Mouse (Mus musculus) CH12.LX (cell line): ENCODE measurements at regions not wholly inside any gene's neighbourhood (a gene's known extent, or its start where the extent isn't known, plus 50 kb on each side); places are given as distances from the start of the nearest gene placed in this dataset.

Source experiments
- DNase-seq: peaks from one replicate; pipeline ENCODE4 v3.0.0-alpha.2; 2013; ENCODE audit errors: extremely low read depth
- H3K27ac ChIP-seq: 2 replicates; pipeline ENCODE4 v1.5.1; 2012; ENCODE audit warnings: low read depth, mild to moderate bottlenecking, control low read depth, moderate library complexity; ENCODE audit not compliant: insufficient read depth
- H3K27me3 ChIP-seq: replicated peaks from 2 replicates; pipeline ENCODE3; 2012; ENCODE audit warnings: inconsistent platforms
- H3K36me3 ChIP-seq, 2 experiments: replicated peaks in 1 of 2; 2 replicates each; pipeline versions ENCODE3 to v1.6.1; 2012; ENCODE audit warnings: inconsistent platforms in 1 of 2, low read length in 1 of 2, mild to moderate bottlenecking in 1 of 2, mixed read lengths in 1 of 2, moderate library complexity in 1 of 2; ENCODE audit not compliant: control insufficient read depth in 1 of 2, insufficient read depth in 1 of 2
- H3K4me1 ChIP-seq, 2 experiments: 2 replicates each; pipeline ENCODE4 v1.6.1; 2012; ENCODE audit warnings: inconsistent platforms in 1 of 2, moderate library complexity in 1 of 2; ENCODE audit not compliant: insufficient read depth in 2 of 2, control insufficient read depth in 1 of 2
- H3K4me2 ChIP-seq: 2 replicates; pipeline ENCODE4 v1.6.1; 2012; ENCODE audit warnings: low read depth, mild to moderate bottlenecking, control low read depth; ENCODE audit not compliant: poor library complexity, insufficient read depth, severe bottlenecking
- H3K4me3 ChIP-seq, 3 experiments: fragments of 150-350 bp in 1 of 3; sonication (generic) in 1 of 3; replicated peaks in 1 of 3; 2 replicates each; pipeline versions ENCODE3 to v1.5.1; 2011 to 2012; ENCODE audit warnings: low read depth in 2 of 3, low read length in 2 of 3, mild to moderate bottlenecking in 2 of 3, moderate library complexity in 2 of 3, control low read depth in 1 of 3, improper control_type of control experiment in 1 of 3, inconsistent platforms in 1 of 3, mixed read lengths in 1 of 3; ENCODE audit not compliant: poor library complexity in 1 of 3
- H3K79me2 ChIP-seq: replicated peaks from 2 replicates; pipeline ENCODE4 v1.6.1; 2012; ENCODE audit warnings: mild to moderate bottlenecking, moderate library complexity; ENCODE audit not compliant: control insufficient read depth, poor library complexity, insufficient read depth, severe bottlenecking; ENCODE audit errors: extremely low read depth
- H3K9ac ChIP-seq: 2 replicates; pipeline ENCODE4 v1.6.1; 2012; ENCODE audit warnings: low read depth, mild to moderate bottlenecking, control low read depth, moderate library complexity; ENCODE audit not compliant: insufficient read depth
- H3K9me3 ChIP-seq: replicated peaks from 2 replicates; pipeline ENCODE3; 2012; ENCODE audit warnings: low read length, inconsistent platforms, mixed read lengths
- CHD1 ChIP-seq: IDR thresholded peaks from 2 replicates; pipeline ENCODE4 v1.6.1; 2012; ENCODE audit warnings: low read depth, low read length, improper control_type of control experiment, inconsistent platforms
- CHD2 ChIP-seq: IDR thresholded peaks from 2 replicates; pipeline ENCODE4 v1.6.1; 2011; ENCODE audit warnings: low read length, improper control_type of control experiment
- EP300 ChIP-seq: IDR thresholded peaks from 2 replicates; pipeline ENCODE4 v1.6.1; 2011; ENCODE audit warnings: low read length, improper control_type of control experiment
- ETS1 ChIP-seq: conservative IDR thresholded peaks from 2 replicates; pipeline ENCODE4 v1.6.1; 2012; ENCODE audit warnings: low read depth, mild to moderate bottlenecking, inconsistent platforms, low read length, improper control_type of control experiment, moderate library complexity
- GABPA ChIP-seq: IDR thresholded peaks from 2 replicates; pipeline ENCODE4 v1.6.1; 2012; ENCODE audit warnings: low read depth, low read length, improper control_type of control experiment, inconsistent platforms; ENCODE audit not compliant: insufficient replicate concordance
- HCFC1 ChIP-seq: IDR thresholded peaks from 2 replicates; pipeline ENCODE4 v1.6.1; 2012; ENCODE audit warnings: low read depth, mild to moderate bottlenecking, inconsistent platforms, low read length, improper control_type of control experiment
- JUN ChIP-seq: IDR thresholded peaks from 2 replicates; pipeline ENCODE4 v1.6.1; 2011; ENCODE audit warnings: low read depth, mild to moderate bottlenecking, low read length, improper control_type of control experiment, moderate library complexity; ENCODE audit not compliant: insufficient read depth
- JUND ChIP-seq: conservative IDR thresholded peaks from 2 replicates; pipeline ENCODE4 v1.6.1; 2011; ENCODE audit warnings: low read depth, low read length, improper control_type of control experiment
- KAT2A ChIP-seq: IDR thresholded peaks from 2 replicates; pipeline ENCODE4 v1.6.1; 2012; ENCODE audit warnings: low read length, improper control_type of control experiment, inconsistent platforms; ENCODE audit not compliant: insufficient replicate concordance
- MEF2A ChIP-seq: IDR thresholded peaks from 2 replicates; pipeline ENCODE4 v1.6.1; 2014; ENCODE audit warnings: low read depth, mild to moderate bottlenecking, inconsistent platforms, low read length, improper control_type of control experiment, borderline replicate concordance
- MXI1 ChIP-seq: IDR thresholded peaks from 2 replicates; pipeline ENCODE4 v1.6.1; 2011; ENCODE audit warnings: mild to moderate bottlenecking, low read depth, low read length, improper control_type of control experiment
- NRF1 ChIP-seq: IDR thresholded peaks from 2 replicates; pipeline ENCODE4 v1.6.1; 2014; ENCODE audit warnings: low read depth, mild to moderate bottlenecking, inconsistent platforms, low read length, improper control_type of control experiment, moderate library complexity
- RCOR1 ChIP-seq: conservative IDR thresholded peaks from 2 replicates; pipeline ENCODE4 v1.6.1; 2012; ENCODE audit warnings: low read depth, mild to moderate bottlenecking, inconsistent platforms, low read length, improper control_type of control experiment
- SIN3A ChIP-seq: IDR thresholded peaks from 2 replicates; pipeline ENCODE4 v1.6.1; 2012; ENCODE audit warnings: low read length, improper control_type of control experiment, inconsistent platforms
- TCF12 ChIP-seq: IDR thresholded peaks from 2 replicates; pipeline ENCODE4 v1.6.1; 2014; ENCODE audit warnings: low read depth, mild to moderate bottlenecking, inconsistent platforms, low read length, improper control_type of control experiment
- USF1 ChIP-seq: IDR thresholded peaks from 2 replicates; pipeline ENCODE4 v1.6.1; 2014; ENCODE audit warnings: low read depth, mild to moderate bottlenecking, inconsistent platforms, low read length, improper control_type of control experiment
- USF2 ChIP-seq: conservative IDR thresholded peaks from 2 replicates; pipeline ENCODE4 v1.6.1; 2011; ENCODE audit warnings: low read depth, low read length, improper control_type of control experiment
- ZKSCAN1 ChIP-seq: IDR thresholded peaks from 2 replicates; pipeline ENCODE4 v1.6.1; 2012; ENCODE audit warnings: low read depth, inconsistent platforms, low read length, improper control_type of control experiment, borderline replicate concordance
- dilution Hi-C: fragments of 300-500 bp; cut with MboI; formaldehyde crosslinking; loops from 2 replicates; pipeline ENCODE4 v1.14.3; 2020; ENCODE audit warnings: low sequenced_read_pairs; ENCODE audit not compliant: extremely low pct_unique_long_range_greater_than_20kb, extremely low pct_ligation_motif_present
- in situ Hi-C: fragments of 300-500 bp; cut with MboI; formaldehyde crosslinking; loops from 3 replicates; pipeline ENCODE4 v1.14.3; 2019; ENCODE audit warnings: low sequenced_read_pairs, low pct_ligation_motif_present, low pct_unique_long_range_greater_than_20kb, mixed read lengths

GRCm38 (mm10) chr14:33691690-33692089 is 102.7 kb downstream of the Ptpn20 start:
- Histone ChIP-seq H3K79me2 (no peaks in the 10 kb centered on the region), H3K4me1 (peaks cover 0 to 3% of the 10 kb centered on the region in 2 experiments; a peak in 2 of 4 replicates), H3K4me2 (no peak overlapping the region), H3K27ac (no peak overlapping the region), H3K9me3 (no peaks in the 10 kb centered on the region)
- TF ChIP-seq MEF2A (no peak), USF1 (no peak), HCFC1 (no peak), JUN (no peak), EP300 (no peak), CHD1 (no peak), TCF12 (no peak), KAT2A (no peak), JUND (no peak), ETS1 (no peak), NRF1 (no peak), USF2 (no peak), GABPA (no peak), RCOR1 (no peak), ZKSCAN1 (no peak), MXI1 (no peak), CHD2 (no peak)
- TF ChIP-seq, all 38 proteins: peak for 0
- dilution Hi-C loops, result no loop called here
- in situ Hi-C loops, result loop anchor here (5.0 to 10.0 kb wide), 2 partner anchors 113 to 236 kb away; no protein-coding TSS in a partner anchor
- H3K9ac ChIP-seq, result no peak overlapping the region
- no peaks in the 10 kb centered on the region for H3K27me3 ChIP-seq
- DNase-seq, result no peak
- no peak overlapping the region for H3K4me3 ChIP-seq
- H3K36me3 ChIP-seq, result no peaks in the 10 kb centered on the region

GRCm38 (mm10) chr14:33694224-33694623 is 105.2 kb downstream of the Ptpn20 start:
- H3K4me3 ChIP-seq, result no peak overlapping the region
- no peaks in the 10 kb centered on the region for H3K79me2 ChIP-seq
- H3K9ac ChIP-seq, result no peak overlapping the region
- no peaks in the 10 kb centered on the region for H3K9me3 ChIP-seq
- H3K36me3 ChIP-seq, result no peaks in the 10 kb centered on the region
- H3K27me3 ChIP-seq, result no peaks in the 10 kb centered on the region
- in situ Hi-C loops, result loop anchor here (5.0 to 10.0 kb wide), 2 partner anchors 111 to 233 kb away; no protein-coding TSS in a partner anchor
- DNase-seq, result no peak
- H3K27ac ChIP-seq, result no peak overlapping the region
- dilution Hi-C loops, result no loop called here
- H3K4me1 ChIP-seq, result peaks cover 0 to 3% of the 10 kb centered on the region in 2 experiments; a peak in 2 of 4 replicates
- no peak overlapping the region for H3K4me2 ChIP-seq
- TF ChIP-seq CHD1, result no peak
- no peak for TF ChIP-seq MEF2A
- TF ChIP-seq EP300, result no peak
- TF ChIP-seq JUN, result no peak
- no peak for TF ChIP-seq JUND
- TF ChIP-seq USF2, result no peak
- TF ChIP-seq SIN3A, result no peak
